Mouse (Mus musculus): ENCODE data around the gene Itih1. TPM values are rescaled to one million over a fixed set of nuclear protein-coding genes. Genes with fewer than 3 reads are reported as not detected.

Gene Itih1
- polyA plus RNA-seq, 1 experiment = not detected

DNA sequence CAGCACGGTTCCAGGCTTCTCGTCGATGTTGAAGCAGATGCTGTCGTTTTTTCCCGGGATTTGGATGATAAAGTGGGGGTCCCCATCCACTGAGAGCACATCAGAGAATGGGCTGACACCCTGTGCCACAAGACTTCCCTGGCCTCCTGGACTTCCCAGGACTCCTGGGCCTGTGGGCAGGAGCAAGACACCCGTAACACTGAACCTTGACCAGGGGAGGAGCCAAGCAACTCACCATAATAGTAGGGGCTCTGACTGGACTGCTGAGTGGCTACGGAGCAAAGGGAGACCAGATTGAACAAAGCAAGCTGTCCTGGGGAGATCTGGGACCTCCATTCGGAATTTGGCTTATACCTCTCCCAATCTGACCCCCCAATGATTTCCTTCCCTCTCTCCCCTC is 30.4 kb downstream of the Itih1 start:
- Histone ChIP-seq H3K4me3 (ENCODE audit: low read depth, low read length) (no peak overlapping the region), H3K36me3 (ENCODE audit: control insufficient read depth, insufficient read depth, low read length, poor library complexity, severe bottlenecking) (no peaks in the 10 kb centered on the region), H3K27ac (ENCODE audit: insufficient read depth, low read length) (no peak overlapping the region), H3K4me1 (ENCODE audit: control insufficient read depth, insufficient read depth, low read length) (no peaks in the 10 kb centered on the region), H3K9me3 (replicated peaks; ENCODE audit: control insufficient read depth, insufficient read depth, low read length, poor library complexity, severe bottlenecking) (no peaks in the 10 kb centered on the region), H3K9ac (ENCODE audit: low read depth, poor library complexity, severe bottlenecking) (no peak overlapping the region), H3K27me3 (ENCODE audit: control insufficient read depth, insufficient read depth, low read length, poor library complexity, severe bottlenecking) (no peaks in the 10 kb centered on the region)
- TF ChIP-seq EP300 (IDR thresholded peaks at IDR 0.05; ENCODE audit: insufficient read depth, low read depth, low read length) (no peak), POLR2A (IDR thresholded peaks at IDR 0.05; ENCODE audit: insufficient read depth, low read length) (no peak), CTCF (IDR thresholded peaks at IDR 0.05; ENCODE audit: low read depth, low read length) (no peak)

DNA sequence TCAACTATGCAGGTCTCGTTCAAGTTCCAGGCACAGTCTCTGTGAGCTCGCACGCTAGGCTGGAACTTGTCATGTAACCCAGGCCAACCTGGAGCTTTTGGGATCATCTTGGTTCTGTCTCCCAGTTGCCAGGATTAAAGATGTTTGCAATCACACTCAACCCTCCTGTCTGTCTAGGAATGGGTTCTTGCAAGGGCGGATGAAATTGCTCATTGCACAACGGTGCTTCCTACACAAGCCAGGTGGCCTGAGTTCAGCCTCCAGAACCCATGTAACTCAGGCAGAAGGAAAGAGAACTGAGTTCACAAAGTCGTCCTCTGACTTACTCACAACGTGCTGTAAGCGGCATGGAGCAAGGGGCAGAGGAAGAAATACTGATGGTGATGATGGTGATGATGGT is 31.9 kb downstream of the Itih1 start:
- Histone ChIP-seq H3K4me1 (ENCODE audit: control insufficient read depth, insufficient read depth, low read length) (no peaks in the 10 kb centered on the region), H3K4me3 (ENCODE audit: low read depth, low read length) (no peak overlapping the region), H3K9me3 (replicated peaks; ENCODE audit: control insufficient read depth, insufficient read depth, low read length, poor library complexity, severe bottlenecking) (no peaks in the 10 kb centered on the region), H3K27ac (ENCODE audit: insufficient read depth, low read length) (no peak overlapping the region), H3K36me3 (ENCODE audit: control insufficient read depth, insufficient read depth, low read length, poor library complexity, severe bottlenecking) (no peaks in the 10 kb centered on the region), H3K27me3 (ENCODE audit: control insufficient read depth, insufficient read depth, low read length, poor library complexity, severe bottlenecking) (no peaks in the 10 kb centered on the region), H3K9ac (ENCODE audit: low read depth, poor library complexity, severe bottlenecking) (no peak overlapping the region)
- no peak for TF ChIP-seq POLR2A (IDR thresholded peaks at IDR 0.05; ENCODE audit: insufficient read depth, low read length)
- no peak for TF ChIP-seq CTCF (IDR thresholded peaks at IDR 0.05; ENCODE audit: low read depth, low read length)
- TF ChIP-seq EP300 (IDR thresholded peaks at IDR 0.05; ENCODE audit: insufficient read depth, low read depth, low read length) = no peak

DNA sequence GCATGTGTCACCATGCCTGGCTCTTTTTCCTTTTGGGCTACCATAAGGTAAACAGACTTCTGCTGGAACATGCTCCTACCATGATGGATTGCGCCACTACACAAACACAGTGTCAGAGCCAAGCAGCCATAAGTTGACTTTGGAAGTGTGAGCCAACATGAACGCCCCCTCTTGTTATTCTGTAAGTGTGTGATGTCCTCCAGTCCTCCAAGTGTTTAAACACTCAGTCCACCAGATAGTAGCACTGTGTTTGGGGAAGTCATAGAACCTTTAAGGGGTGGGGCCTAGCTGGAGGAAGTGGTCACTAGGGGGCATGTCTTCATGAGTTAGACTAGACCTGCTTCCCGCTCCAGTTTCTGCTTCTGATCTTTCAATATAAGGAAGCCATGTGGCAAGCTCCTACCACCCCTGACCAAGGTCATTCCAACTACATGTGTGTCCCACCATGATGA is 35.2 kb downstream of the Itih1 start:
- TF ChIP-seq POLR2A (IDR thresholded peaks at IDR 0.05; ENCODE audit: insufficient read depth, low read length) = no peak
- TF ChIP-seq EP300 (IDR thresholded peaks at IDR 0.05; ENCODE audit: insufficient read depth, low read depth, low read length) = no peak
- TF ChIP-seq CTCF (IDR thresholded peaks at IDR 0.05; ENCODE audit: low read depth, low read length) = no peak
- Histone ChIP-seq H3K9me3 (replicated peaks; ENCODE audit: control insufficient read depth, insufficient read depth, low read length, poor library complexity, severe bottlenecking) (no peaks in the 10 kb centered on the region), H3K4me1 (ENCODE audit: control insufficient read depth, insufficient read depth, low read length) (no peaks in the 10 kb centered on the region), H3K9ac (ENCODE audit: low read depth, poor library complexity, severe bottlenecking) (no peak overlapping the region), H3K36me3 (ENCODE audit: control insufficient read depth, insufficient read depth, low read length, poor library complexity, severe bottlenecking) (no peaks in the 10 kb centered on the region), H3K4me3 (ENCODE audit: low read depth, low read length) (no peak overlapping the region), H3K27me3 (ENCODE audit: control insufficient read depth, insufficient read depth, low read length, poor library complexity, severe bottlenecking) (no peaks in the 10 kb centered on the region), H3K27ac (ENCODE audit: insufficient read depth, low read length) (no peak overlapping the region)

DNA sequence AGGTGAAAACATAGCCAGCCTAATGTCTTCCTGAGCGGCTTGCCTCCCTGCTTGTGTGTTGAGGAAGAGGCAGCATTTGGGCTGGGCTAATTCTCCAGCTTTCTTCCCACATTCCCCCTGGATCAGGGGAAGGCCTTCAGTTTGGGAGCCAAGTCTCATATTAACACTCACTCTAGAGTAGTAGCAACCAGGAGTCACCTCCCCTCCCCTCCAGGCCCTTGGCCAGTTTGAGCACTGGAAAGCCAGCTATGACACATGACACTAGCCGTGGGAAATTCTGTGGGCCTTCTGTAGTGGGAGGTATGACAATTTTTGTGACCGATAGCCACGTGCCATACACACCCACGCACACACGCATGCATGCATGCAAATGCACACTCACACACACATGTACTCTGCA is 37.1 kb downstream of the Itih1 start:
- no peaks in the 10 kb centered on the region for H3K27me3 ChIP-seq (ENCODE audit: control insufficient read depth, insufficient read depth, low read length, poor library complexity, severe bottlenecking)
- no peak overlapping the region for H3K4me3 ChIP-seq (ENCODE audit: low read depth, low read length)
- no peaks in the 10 kb centered on the region for H3K4me1 ChIP-seq (ENCODE audit: control insufficient read depth, insufficient read depth, low read length)
- no peak for TF ChIP-seq CTCF (IDR thresholded peaks at IDR 0.05; ENCODE audit: low read depth, low read length)
- TF ChIP-seq POLR2A (IDR thresholded peaks at IDR 0.05; ENCODE audit: insufficient read depth, low read length) = no peak
- TF ChIP-seq EP300 (IDR thresholded peaks at IDR 0.05; ENCODE audit: insufficient read depth, low read depth, low read length) = no peak
- no peaks in the 10 kb centered on the region for H3K9me3 ChIP-seq (replicated peaks; ENCODE audit: control insufficient read depth, insufficient read depth, low read length, poor library complexity, severe bottlenecking)
- no peak overlapping the region for H3K27ac ChIP-seq (ENCODE audit: insufficient read depth, low read length)
- no peak overlapping the region for H3K9ac ChIP-seq (ENCODE audit: low read depth, poor library complexity, severe bottlenecking)
- no peaks in the 10 kb centered on the region for H3K36me3 ChIP-seq (ENCODE audit: control insufficient read depth, insufficient read depth, low read length, poor library complexity, severe bottlenecking)

DNA sequence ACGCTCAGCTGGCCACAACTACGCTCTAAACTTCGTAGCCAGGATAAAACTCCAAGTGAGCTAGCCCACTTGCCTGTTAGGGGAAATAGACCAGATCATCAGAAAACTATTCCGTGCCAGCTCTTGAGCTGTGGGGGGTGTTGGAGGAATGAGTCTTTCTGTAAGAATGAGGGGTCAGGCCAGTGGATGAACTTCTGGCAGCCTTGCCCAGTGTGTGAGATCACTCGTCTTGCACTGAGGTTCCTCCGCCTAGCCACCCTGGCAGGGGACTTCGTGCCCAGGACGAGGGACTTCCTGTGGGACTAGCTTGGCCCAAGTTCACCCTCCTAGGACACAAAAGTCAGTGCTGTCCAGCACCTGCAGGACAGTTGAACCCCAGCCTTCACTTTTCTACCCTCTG is 38.8 kb downstream of the Itih1 start:
- Histone ChIP-seq H3K4me3 (ENCODE audit: low read depth, low read length) (no peak overlapping the region), H3K36me3 (ENCODE audit: control insufficient read depth, insufficient read depth, low read length, poor library complexity, severe bottlenecking) (no peaks in the 10 kb centered on the region)
- no peak for TF ChIP-seq CTCF (IDR thresholded peaks at IDR 0.05; ENCODE audit: low read depth, low read length)
- no peak for TF ChIP-seq POLR2A (IDR thresholded peaks at IDR 0.05; ENCODE audit: insufficient read depth, low read length)
- no peak for TF ChIP-seq EP300 (IDR thresholded peaks at IDR 0.05; ENCODE audit: insufficient read depth, low read depth, low read length)

GRCm38 (mm10) chr14:30903036-30903435 is 40.1 kb downstream of the Itih1 start:
- Histone ChIP-seq H3K27ac (ENCODE audit: insufficient read depth, low read length) (no peak overlapping the region), H3K4me3 (ENCODE audit: low read depth, low read length) (no peak overlapping the region), H3K9me3 (replicated peaks; ENCODE audit: control insufficient read depth, insufficient read depth, low read length, poor library complexity, severe bottlenecking) (no peaks in the 10 kb centered on the region), H3K36me3 (ENCODE audit: control insufficient read depth, insufficient read depth, low read length, poor library complexity, severe bottlenecking) (no peaks in the 10 kb centered on the region), H3K4me1 (ENCODE audit: control insufficient read depth, insufficient read depth, low read length) (no peaks in the 10 kb centered on the region), H3K27me3 (ENCODE audit: control insufficient read depth, insufficient read depth, low read length, poor library complexity, severe bottlenecking) (no peaks in the 10 kb centered on the region), H3K9ac (ENCODE audit: low read depth, poor library complexity, severe bottlenecking) (no peak overlapping the region)
- no peak for TF ChIP-seq CTCF (IDR thresholded peaks at IDR 0.05; ENCODE audit: low read depth, low read length)
- TF ChIP-seq POLR2A (IDR thresholded peaks at IDR 0.05; ENCODE audit: insufficient read depth, low read length) = no peak
- TF ChIP-seq EP300 (IDR thresholded peaks at IDR 0.05; ENCODE audit: insufficient read depth, low read depth, low read length) = no peak

More for the DNA sequence above, 38.8 kb downstream of the Itih1 start:
- H3K27ac ChIP-seq (ENCODE audit: insufficient read depth, low read length) = no peak overlapping the region
- no peak overlapping the region for H3K9ac ChIP-seq (ENCODE audit: low read depth, poor library complexity, severe bottlenecking)
- H3K4me1 ChIP-seq (ENCODE audit: control insufficient read depth, insufficient read depth, low read length) = no peaks in the 10 kb centered on the region
- no peaks in the 10 kb centered on the region for H3K9me3 ChIP-seq (replicated peaks; ENCODE audit: control insufficient read depth, insufficient read depth, low read length, poor library complexity, severe bottlenecking)
- no peaks in the 10 kb centered on the region for H3K27me3 ChIP-seq (ENCODE audit: control insufficient read depth, insufficient read depth, low read length, poor library complexity, severe bottlenecking)

All from ES-Bruce4 (cell line).